Mouse (Mus musculus) thymus, adult 18-20 months (tissue): ENCODE measurements around the gene Aqp6.

Experiments used
- DNase-seq, 2 experiments: peaks; one replicate each; pipeline ENCODE4 v3.0.0; 2022; ENCODE audit warnings: mixed read lengths in 2 of 2

The Aqp6 gene

GRCm38 (mm10) chr15:99599245-99600070, 1.7 kb upstream of the Aqp6 start:
- no peak for DNase-seq

GRCm38 (mm10) chr15:99601823-99602120, 572 bp downstream of the Aqp6 start:
- no peak for DNase-seq

- DNase-seq: no peak
Observed at GRCm38 (mm10) chr15:99602206-99602820, 1.1 kb downstream of the Aqp6 start.

- DNase-seq: no peak
Observed at GRCm38 (mm10) chr15:99603216-99603615, 2.0 kb downstream of the Aqp6 start.

GRCm38 (mm10) chr15:99605595-99605994, 4.4 kb downstream of the Aqp6 start:
- no peak for DNase-seq

- no peak for DNase-seq
Observed at GRCm38 (mm10) chr15:99606515-99606914, 5.3 kb downstream of the Aqp6 start.

GRCm38 (mm10) chr15:99607388-99608113, 6.4 kb downstream of the Aqp6 start:
- no peak for DNase-seq

GRCm38 (mm10) chr15:99608382-99609125, 7.4 kb downstream of the Aqp6 start:
- no peak for DNase-seq

- DNase-seq: no peak
Observed at GRCm38 (mm10) chr15:99611563-99611962, 10.4 kb downstream of the Aqp6 start.

- DNase-seq: no peak
Observed at GRCm38 (mm10) chr15:99614273-99614672, 13.1 kb downstream of the Aqp6 start.

GRCm38 (mm10) chr15:99614753-99615152, 13.6 kb downstream of the Aqp6 start:
- no peak for DNase-seq

GRCm38 (mm10) chr15:99615246-99615645, 14.0 kb downstream of the Aqp6 start:
- DNase-seq: no peak

GRCm38 (mm10) chr15:99618595-99618994, 17.4 kb downstream of the Aqp6 start:
- no peak for DNase-seq

- DNase-seq: no peak
Observed at GRCm38 (mm10) chr15:99619821-99620220, 18.6 kb downstream of the Aqp6 start.

GRCm38 (mm10) chr15:99622063-99622462, 20.9 kb downstream of the Aqp6 start:
- DNase-seq: no peak

- no peak for DNase-seq
Observed at GRCm38 (mm10) chr15:99631618-99632017, 30.4 kb downstream of the Aqp6 start.

GRCm38 (mm10) chr15:99634702-99635101, 33.5 kb downstream of the Aqp6 start:
- DNase-seq: no peak

GRCm38 (mm10) chr15:99637405-99638123, 36.4 kb downstream of the Aqp6 start:
- no peak for DNase-seq

- no peak for DNase-seq
Observed at GRCm38 (mm10) chr15:99638124-99638485, 36.9 kb downstream of the Aqp6 start.

GRCm38 (mm10) chr15:99642622-99643021, 41.4 kb downstream of the Aqp6 start:
- no peak for DNase-seq

GRCm38 (mm10) chr15:99643832-99644231, 42.6 kb downstream of the Aqp6 start:
- DNase-seq: no peak

GRCm38 (mm10) chr15:99644776-99645175, 43.6 kb downstream of the Aqp6 start:
- DNase-seq: no peak

GRCm38 (mm10) chr15:99648326-99648725, 47.1 kb downstream of the Aqp6 start:
- DNase-seq: no peak
